In genomic region chr5:149184104-149184843, GRCm38 (mm10) we compare ENCODE assay signal across 8 mouse cellular contexts. TPM values are rescaled to one million over a fixed set of nuclear protein-coding genes. Genes with fewer than 3 reads are reported as not detected.
A peak's percentile ranks its signal among the peaks of the same experiment; 100 is the strongest.
DNase-seq lines count a peak whose midpoint lies in the region; ATAC-seq and TF ChIP-seq lines count a peak whose summit lies in the region.

TSS of gene Uspl1 (plus strand) at chr5:149184350.
TSS of gene Hmgb1 (minus strand) at chr5:149184489.

- peaks cover 5% of the 10 kb centered on the region for H3K36me3 ChIP-seq in embryonic facial prominence, embryonic 15.5 days
- H3K36me3 ChIP-seq in limb, embryonic 14.5 days (ENCODE audit: control insufficient read depth, insufficient read depth, low read length), result peaks cover 9% of the 10 kb centered on the region
- peaks cover 4% of the 10 kb centered on the region for H3K36me3 ChIP-seq in midbrain, postnatal 0 days (ENCODE audit: insufficient read depth, low read length)

- H3K9me3 ChIP-seq in embryonic facial prominence, embryonic 15.5 days (replicated peaks), result no peaks in the 10 kb centered on the region
- H3K9me3 ChIP-seq in limb, embryonic 14.5 days (ENCODE audit: control insufficient read depth, low read length), result no peaks in the 10 kb centered on the region
- no peaks in the 10 kb centered on the region for H3K9me3 ChIP-seq in midbrain, postnatal 0 days (ENCODE audit: low read length)

- no peaks in the 10 kb centered on the region for H3K27me3 ChIP-seq in embryonic facial prominence, embryonic 15.5 days
- no peaks in the 10 kb centered on the region for H3K27me3 ChIP-seq in limb, embryonic 14.5 days (ENCODE audit: control insufficient read depth, insufficient read depth, low read length)
- H3K27me3 ChIP-seq in midbrain, postnatal 0 days (ENCODE audit: insufficient read depth, low read length), result no peaks in the 10 kb centered on the region

- ATAC-seq in embryonic facial prominence, embryonic 15.5 days (ENCODE audit: insufficient number of reproducible peaks, low FRiP score, low TSS enrichment, low read depth), result peak; percentile 98
- peak; percentile 97 for ATAC-seq in limb, embryonic 14.5 days (ENCODE audit: low FRiP score, low read depth)
- ATAC-seq in midbrain, postnatal 0 days (ENCODE audit: low FRiP score), result peak; percentile 98

- peak within 1 kb of the TSS; percentile 97 for H3K27ac ChIP-seq in bone marrow, adult 2 months (ENCODE audit: control insufficient read depth, insufficient read depth, low read depth, low read length, poor library complexity)
- H3K27ac ChIP-seq in embryonic facial prominence, embryonic 15.5 days (replicated peaks), result peak within 1 kb of the TSS; percentile 99
- peak within 1 kb of the TSS; percentile 98 for H3K27ac ChIP-seq in limb, embryonic 14.5 days (replicated peaks; ENCODE audit: low read depth, low read length)
- peak within 1 kb of the TSS; percentile 94 for H3K27ac ChIP-seq in midbrain, postnatal 0 days (ENCODE audit: low read depth, low read length)

- TF ChIP-seq POLR2A in bone marrow, adult 2 months (IDR thresholded peaks at IDR 0.05; ENCODE audit: borderline replicate concordance, control insufficient read depth, low read depth, low read length), result peak; percentile 98
- TF ChIP-seq POLR2A in limb, embryonic 14.5 days (IDR thresholded peaks at IDR 0.05; ENCODE audit: borderline replicate concordance, extremely low read depth, insufficient read depth, insufficient read length), result peak; percentile 98

- H3K4me1 ChIP-seq in bone marrow, adult 2 months (ENCODE audit: control insufficient read depth, insufficient read depth, low read length), result no peaks in the 10 kb centered on the region
- H3K4me1 ChIP-seq in embryonic facial prominence, embryonic 15.5 days, result peaks cover 14% of the 10 kb centered on the region
- H3K4me1 ChIP-seq in limb, embryonic 14.5 days (ENCODE audit: control insufficient read depth, insufficient read depth, low read length), result peaks cover 13% of the 10 kb centered on the region
- H3K4me1 ChIP-seq in midbrain, postnatal 0 days (ENCODE audit: insufficient read depth, low read length), result peaks cover 8% of the 10 kb centered on the region

- peak within 1 kb of the TSS; percentile 66 for H3K4me2 ChIP-seq in embryonic facial prominence, embryonic 15.5 days (replicated peaks)
- H3K4me2 ChIP-seq in limb, embryonic 14.5 days (replicated peaks; ENCODE audit: low read depth, low read length, severe bottlenecking), result peak within 1 kb of the TSS; percentile 69
- H3K4me2 ChIP-seq in midbrain, postnatal 0 days (ENCODE audit: low read depth, low read length, poor library complexity, severe bottlenecking), result peak within 1 kb of the TSS; percentile 62

- no peak; the same call in 1 of the 2 replicates for TF ChIP-seq CTCF in bone marrow, adult 2 months (IDR thresholded peaks at IDR 0.05; ENCODE audit: control insufficient read depth, insufficient read depth, low read length)
- TF ChIP-seq CTCF in midbrain, postnatal 0 days (IDR thresholded peaks at IDR 0.05), result no peak; the same call in 1 of the 2 replicates

- H3K4me3 ChIP-seq in bone marrow, adult 2 months (replicated peaks; ENCODE audit: control insufficient read depth, low read depth, low read length), result peak within 1 kb of the TSS; percentile 95
- peak within 1 kb of the TSS; percentile 71 for H3K4me3 ChIP-seq in embryonic facial prominence, embryonic 15.5 days (replicated peaks)
- H3K4me3 ChIP-seq in limb, embryonic 14.5 days (replicated peaks; ENCODE audit: low read length), result peak within 1 kb of the TSS; percentile 64
- H3K4me3 ChIP-seq in midbrain, postnatal 0 days (ENCODE audit: low read depth, low read length), result peak within 1 kb of the TSS; percentile 48

- under 1% methylated on average over 57 of the region's 59 CpGs for WGBS in bone marrow, adult 2 months
- under 1% methylated on average over 58 of the region's 59 CpGs for WGBS in embryonic facial prominence, embryonic 15.5 days
- under 1% methylated on average over 49 of the region's 59 CpGs for WGBS in limb, embryonic 14.5 days
- WGBS in midbrain, postnatal 0 days, result under 1% methylated on average over 57 of the region's 59 CpGs

- DNase-seq in 416B (ENCODE audit: low read depth), result peak; percentile 99
- peak; percentile 97 for DNase-seq in heart, adult 8-10 months (ENCODE audit: low spot score)
- peak; percentile 99 for DNase-seq in kidney, adult 9 months
- peak; percentile 97 for DNase-seq in limb, embryonic 14.5 days (ENCODE audit: low spot score)
- peak; percentile 99 for DNase-seq in midbrain, postnatal 0 days (ENCODE audit: low spot score)
- DNase-seq in spleen, postnatal 14 days (ENCODE audit: low spot score in 2 of 2), result peak; percentile 99

- peak within 1 kb of the TSS; percentile 80 for H3K9ac ChIP-seq in embryonic facial prominence, embryonic 15.5 days
- H3K9ac ChIP-seq in limb, embryonic 14.5 days (ENCODE audit: low read depth, low read length, severe bottlenecking), result peak within 1 kb of the TSS; percentile 90
- H3K9ac ChIP-seq in midbrain, postnatal 0 days (replicated peaks; ENCODE audit: low read length, poor library complexity, severe bottlenecking), result peak within 1 kb of the TSS; percentile 74

RNA-seq across cellular contexts. Expression of gene Uspl1, which starts in this region (rescaled TPM):
- 20.2 and 26.5 TPM in 2 replicates for polyA plus RNA-seq in bone marrow, adult 2 months (2011; ENCODE audit: insufficient read depth, insufficient read length, low replicate concordance, missing spikeins)
- polyA plus RNA-seq in embryonic facial prominence, embryonic 15.5 days (2015; fragmentation: Nextera tagmentation; extraction: Ambion mirVana), result 36.0 and 36.2 TPM in 2 replicates
- 10 to 100 TPM; 18.6 to 24.4 (median 21.0) TPM for total RNA-seq in heart, adult 8-10 months (2022)
- 27.2 and 27.8 TPM in 2 replicates for polyA plus RNA-seq in limb, embryonic 14.5 days (2012; rRNA removed)
- 44.8 and 53.3 TPM in 2 replicates for polyA plus RNA-seq in limb, embryonic 14.5 days (2014; fragmentation: Nextera tagmentation; extraction: Ambion mirVana)
- 48.1 and 50.9 TPM in 2 replicates for total RNA-seq in midbrain, postnatal 0 days (2014; rRNA removed)
- 43.0 and 47.0 TPM in 2 replicates for polyA plus RNA-seq in midbrain, postnatal 0 days (2015; fragmentation: Nextera tagmentation; extraction: Ambion mirVana)

RNA-seq across cellular contexts. Expression of gene Hmgb1, which starts in this region (rescaled TPM):
- polyA plus RNA-seq in bone marrow, adult 2 months (2011; ENCODE audit: insufficient read depth, insufficient read length, low replicate concordance, missing spikeins), result 231 and 248 TPM in 2 replicates
- polyA plus RNA-seq in embryonic facial prominence, embryonic 15.5 days (2015; fragmentation: Nextera tagmentation; extraction: Ambion mirVana), result 1,034 and 1,068 TPM in 2 replicates
- total RNA-seq in heart, adult 8-10 months (2022), result 10 to 100 TPM; 77.8 to 97.3 (median 89.0) TPM
- 237 and 577 TPM in 2 replicates for polyA plus RNA-seq in limb, embryonic 14.5 days (2012; rRNA removed)
- polyA plus RNA-seq in limb, embryonic 14.5 days (2014; fragmentation: Nextera tagmentation; extraction: Ambion mirVana), result 1,456 and 1,457 TPM in 2 replicates
- 171 and 252 TPM in 2 replicates for total RNA-seq in midbrain, postnatal 0 days (2014; rRNA removed)
- 603 and 756 TPM in 2 replicates for polyA plus RNA-seq in midbrain, postnatal 0 days (2015; fragmentation: Nextera tagmentation; extraction: Ambion mirVana)

Comparison
In these comparisons a context has a peak if more than half of its experiments do, and no peak if none do; other contexts are left out.
1. Peak in every context shown above with its lines: DNase-seq, ATAC-seq, H3K4me3 ChIP-seq and H3K27ac ChIP-seq.